Mouse (Mus musculus) kidney, adult 2 months (tissue): ENCODE results near the gene Igsf9b.

Experiments
- CTCF ChIP-seq: fragments of 200-500 bp; conservative IDR thresholded peaks from 2 replicates; pipeline ENCODE4 v1.5.1; 2011; ENCODE audit warnings: low read depth, mild to moderate bottlenecking, control low read depth, low read length, moderate library complexity, mixed read lengths; ENCODE audit not compliant: insufficient read depth, insufficient read length
- POLR2A ChIP-seq: fragments of 200-500 bp; IDR thresholded peaks from one replicate; pipeline ENCODE4 v1.6.1; 2011; ENCODE audit warnings: low read depth, low read length, control low read depth

GRCm38 (mm10) chr9:27386951-27387350, 87.9 kb downstream of the Igsf9b start:
- TF ChIP-seq POLR2A (no peak), CTCF (no peak)
